Mouse (Mus musculus): ENCODE measurements around the gene Tapbpl.

DNA sequence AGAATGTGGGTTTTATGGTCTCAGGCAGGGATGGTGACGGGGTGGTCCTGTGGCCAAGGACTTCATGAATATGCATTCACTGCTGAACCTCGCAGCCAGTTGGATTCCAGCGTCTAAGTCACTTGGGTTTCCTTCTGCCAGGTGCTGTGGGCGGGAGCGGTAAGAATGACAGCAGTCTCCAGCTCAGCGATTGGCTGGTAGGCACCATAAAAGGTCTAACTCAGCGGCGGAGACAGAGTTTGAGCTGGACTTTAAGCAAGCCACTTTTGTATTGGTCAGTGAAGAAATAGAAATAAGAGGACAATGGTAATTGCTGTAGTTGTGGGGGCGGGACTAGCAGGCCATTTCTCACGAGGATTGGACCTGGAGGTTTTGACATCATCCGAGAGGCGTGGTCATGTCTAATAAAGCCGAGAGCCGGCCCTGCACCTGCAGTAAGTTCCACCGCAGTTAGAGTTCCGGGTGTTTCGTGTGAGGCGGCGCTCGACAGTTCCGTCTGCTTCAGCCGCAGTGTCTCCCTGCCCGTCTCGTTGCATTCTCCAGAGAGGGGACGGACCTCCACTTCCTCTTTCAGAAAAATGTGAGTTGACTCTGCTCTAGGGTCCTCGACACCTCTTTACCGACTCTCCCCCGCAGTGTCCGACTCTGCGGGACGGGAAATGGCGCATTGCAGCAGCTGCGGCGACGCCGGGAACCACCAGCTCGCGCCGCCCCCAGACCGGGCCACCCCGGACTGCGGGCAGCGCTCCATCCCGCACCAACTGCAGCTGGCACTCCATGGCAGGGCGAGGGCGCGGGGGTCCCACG lies 16.3 kb downstream of the Tapbpl start, which contains the start of gene Vamp1:
- TF ChIP-seq CTCF (IDR thresholded peaks at IDR 0.05; ENCODE audit: control insufficient read depth, insufficient read depth, low read length) (no peak), POLR2A (IDR thresholded peaks at IDR 0.05; ENCODE audit: borderline replicate concordance, control insufficient read depth, low read depth, low read length) (peak; percentile 96)
